In genomic region chr15:103343556-103343955, GRCm38 (mm10) we compare ENCODE assay signal across 31 mouse cellular contexts. TPM values are rescaled to one million over a fixed set of nuclear protein-coding genes. Genes with fewer than 3 reads are reported as not detected.
DNase-seq lines count a peak whose midpoint lies in the region; ATAC-seq and TF ChIP-seq lines count a peak whose summit lies in the region.
"Had no signal": no experiment of that assay in that cellular context is flagged by ENCODE, and none has a peak within 500 bp of the region (broad histone marks: within the 10 kb centered on the region; RNA-seq: fewer than 3 reads in every experiment).

No protein-coding gene starts in this region.

- no peak for TF ChIP-seq POLR2A in heart, adult 2 months (IDR thresholded peaks at IDR 0.05; ENCODE audit: insufficient read depth, low read depth, low read length)
- no peak for TF ChIP-seq POLR2A in lung, adult 2 months (IDR thresholded peaks at IDR 0.05; ENCODE audit: borderline replicate concordance, extremely low read depth, low read depth, low read length)
- TF ChIP-seq POLR2A in thymus, adult 2 months (IDR thresholded peaks at IDR 0.05; ENCODE audit: control insufficient read depth, extremely low read depth, insufficient read depth, low read length, poor library complexity): no peak

- no peak for DNase-seq in heart, adult 2 months
- DNase-seq in heart, postnatal 14 days: no peak
- no peak for DNase-seq in lung, embryonic 14.5 days
- DNase-seq in lung, adult 2 months: no peak
- peak; percentile 36 for DNase-seq in thymus, postnatal 14 days
- no peak for DNase-seq in thymus, adult 2 months
- no peak for DNase-seq in stomach, postnatal 0 days (ENCODE audit: low spot score)
- no peak for DNase-seq in embryo, embryonic 10 days (ENCODE audit: low spot score)
- DNase-seq: adrenal gland, adult 8-10 months; cerebellum, adult 2 months; cerebellum, postnatal 14 days; gastrocnemius, postnatal 14 days; kidney, postnatal 36 days; layer of hippocampus, postnatal 36 days; left cerebral cortex, postnatal 4 days; lung, postnatal 10 days; thymus, postnatal 36 days had no signal

- no peak for ATAC-seq in lung, embryonic 14.5 days (ENCODE audit: insufficient read depth)
- ATAC-seq in stomach, postnatal 0 days (ENCODE audit: low FRiP score, low TSS enrichment): no peak
- ATAC-seq: intestine, postnatal 0 days; midbrain, embryonic 15.5 days had no signal

- H3K36me3 ChIP-seq in heart, adult 2 months (ENCODE audit: control insufficient read depth, insufficient read depth, low read length): peaks cover 8% of the 10 kb centered on the region
- H3K36me3 ChIP-seq in lung, embryonic 14.5 days (ENCODE audit: insufficient read depth): peaks cover 47% of the 10 kb centered on the region
- H3K36me3 ChIP-seq in thymus, adult 2 months (ENCODE audit: control insufficient read depth, insufficient read depth, low read length): peaks cover 4% of the 10 kb centered on the region
- 0 out of 2 replicates have a peak, but pooled peaks cover 5% of the 10 kb centered on the region for H3K36me3 ChIP-seq in stomach, postnatal 0 days (ENCODE audit: control insufficient read depth, insufficient read depth, low read length)
- H3K36me3 ChIP-seq: midbrain, embryonic 15.5 days had no signal

- H3K4me3 ChIP-seq in heart, adult 2 months: no peak overlapping the region
- H3K4me3 ChIP-seq in lung, embryonic 14.5 days (ENCODE audit: low read depth, low read length): no peak overlapping the region
- no peak overlapping the region for H3K4me3 ChIP-seq in lung, adult 2 months (replicated peaks; ENCODE audit: extremely low read depth, low read depth, low read length)
- H3K4me3 ChIP-seq in thymus, adult 2 months (ENCODE audit: control insufficient read depth, insufficient read depth, low read length): no peak overlapping the region
- no peak overlapping the region for H3K4me3 ChIP-seq in stomach, postnatal 0 days (ENCODE audit: low read depth, low read length)
- H3K4me3 ChIP-seq: embryonic facial prominence, embryonic 10.5 days; embryonic facial prominence, embryonic 15.5 days; forebrain, embryonic 12.5 days; kidney, embryonic 15.5 days; liver, embryonic 15.5 days; midbrain, embryonic 15.5 days; myocyte; neural tube, embryonic 12.5 days had no signal

- H3K9me3 ChIP-seq in lung, embryonic 14.5 days (ENCODE audit: low read depth, low read length): no peaks in the 10 kb centered on the region
- H3K9me3 ChIP-seq in stomach, postnatal 0 days (ENCODE audit: control insufficient read depth, low read length): no peaks in the 10 kb centered on the region
- H3K9me3 ChIP-seq: embryonic facial prominence, embryonic 10.5 days; embryonic facial prominence, embryonic 15.5 days; forebrain, embryonic 12.5 days; kidney, embryonic 15.5 days; liver, embryonic 15.5 days; midbrain, embryonic 15.5 days; neural tube, embryonic 12.5 days had no signal

- peaks cover 1% of the 10 kb centered on the region; the same call in 1 of the 2 replicates for H3K4me1 ChIP-seq in heart, adult 2 months (ENCODE audit: control insufficient read depth, insufficient read depth, low read length)
- peaks cover 4% of the 10 kb centered on the region; the same call in 1 of the 2 replicates for H3K4me1 ChIP-seq in lung, embryonic 14.5 days (ENCODE audit: insufficient read depth)
- H3K4me1 ChIP-seq in lung, adult 2 months (ENCODE audit: control insufficient read depth, insufficient read depth, low read length): 0 out of 2 replicates have a peak, but pooled peaks cover 2% of the 10 kb centered on the region
- H3K4me1 ChIP-seq in thymus, adult 2 months (replicated peaks; ENCODE audit: control insufficient read depth, insufficient read depth, low read length): peaks cover 18% of the 10 kb centered on the region
- H3K4me1 ChIP-seq in stomach, postnatal 0 days (replicated peaks; ENCODE audit: control insufficient read depth, insufficient read depth): no peaks in the 10 kb centered on the region

- no peak overlapping the region for H3K9ac ChIP-seq in heart, adult 2 months (ENCODE audit: low read depth, low read length)
- no peak overlapping the region for H3K9ac ChIP-seq in lung, embryonic 14.5 days
- H3K9ac ChIP-seq in stomach, postnatal 0 days (ENCODE audit: low read length): no peak overlapping the region
- H3K9ac ChIP-seq: embryonic facial prominence, embryonic 15.5 days; forebrain, embryonic 12.5 days; hindbrain, embryonic 14.5 days; kidney, embryonic 15.5 days; liver, embryonic 15.5 days; midbrain, embryonic 15.5 days; neural tube, embryonic 12.5 days had no signal

- H3K4me2 ChIP-seq in lung, embryonic 14.5 days: no peak overlapping the region
- no peak overlapping the region for H3K4me2 ChIP-seq in stomach, postnatal 0 days (replicated peaks; ENCODE audit: low read depth)
- H3K4me2 ChIP-seq: embryonic facial prominence, embryonic 15.5 days; forebrain, embryonic 12.5 days; heart, embryonic 11.5 days; hindbrain, embryonic 14.5 days; kidney, embryonic 15.5 days; liver, embryonic 15.5 days; midbrain, embryonic 15.5 days; neural tube, embryonic 12.5 days had no signal

- no peaks in the 10 kb centered on the region for H3K79me2 ChIP-seq in heart, adult 2 months (replicated peaks; ENCODE audit: control insufficient read depth, insufficient read depth, low read length)

- no peak overlapping the region for H3K27ac ChIP-seq in heart, adult 2 months
- H3K27ac ChIP-seq in lung, embryonic 14.5 days (ENCODE audit: low read depth): no peak overlapping the region
- no peak overlapping the region for H3K27ac ChIP-seq in thymus, adult 2 months (ENCODE audit: control insufficient read depth, insufficient read depth, low read length)
- no peak overlapping the region for H3K27ac ChIP-seq in stomach, postnatal 0 days (replicated peaks)
- H3K27ac ChIP-seq: embryonic facial prominence, embryonic 10.5 days; embryonic facial prominence, embryonic 15.5 days; forebrain, embryonic 12.5 days; hindbrain, embryonic 14.5 days; kidney, embryonic 15.5 days; liver, embryonic 15.5 days; macrophage; midbrain, embryonic 15.5 days; neural tube, embryonic 12.5 days had no signal

- intact Hi-C loops in heart, adult 2 months (cut with DNase I): no loop called here
- intact Hi-C loops in heart, postnatal 14 days (cut with DNase I): no loop called here

- peak; percentile 19; the same call in 1 of the 2 replicates for TF ChIP-seq CTCF in heart, adult 2 months (IDR thresholded peaks at IDR 0.05)
- peak; percentile 36; the same call in 1 of the 2 replicates for TF ChIP-seq CTCF in lung, embryonic 14.5 days (IDR thresholded peaks at IDR 0.05; ENCODE audit: low read depth)
- TF ChIP-seq CTCF in lung, adult 2 months (IDR thresholded peaks at IDR 0.05; ENCODE audit: insufficient read depth, low read length): no peak
- no peak for TF ChIP-seq CTCF in thymus, adult 2 months (IDR thresholded peaks at IDR 0.05; ENCODE audit: borderline replicate concordance, control insufficient read depth, extremely low read depth, insufficient read depth, low read length, poor library complexity)
- peak; percentile 25; the same call in 1 of the 2 replicates for TF ChIP-seq CTCF in stomach, postnatal 0 days (IDR thresholded peaks at IDR 0.05; ENCODE audit: low read depth)

- TF ChIP-seq EP300 in heart, adult 2 months (IDR thresholded peaks at IDR 0.05; ENCODE audit: insufficient read depth, low read depth, low read length): no peak
- no peak for TF ChIP-seq EP300 in stomach, postnatal 0 days (optimal IDR thresholded peaks at IDR 0.05)

- no peaks in the 10 kb centered on the region; the same call in 1 of the 2 replicates for H3K27me3 ChIP-seq in heart, adult 2 months (ENCODE audit: control insufficient read depth, insufficient read depth, low read length)
- peaks cover 34% of the 10 kb centered on the region for H3K27me3 ChIP-seq in lung, embryonic 14.5 days (ENCODE audit: insufficient read depth, low read length)
- H3K27me3 ChIP-seq in thymus, adult 2 months (ENCODE audit: control insufficient read depth, insufficient read depth, low read length): no peaks in the 10 kb centered on the region
- no peaks in the 10 kb centered on the region for H3K27me3 ChIP-seq in stomach, postnatal 0 days (ENCODE audit: control insufficient read depth, insufficient read depth, low read length)

RNA-seq across cellular contexts. Expression of gene Zfp385a, which starts 3.7 kb away (rescaled TPM):
- total RNA-seq in heart, adult 2 months (2021): 10 to 100 TPM; 10.1 to 10.4 TPM
- polyA plus RNA-seq in heart, adult 2 months (2012; rRNA removed): 7.3 and 12.0 TPM in 2 replicates
- 10 to 100 TPM; 16.6 to 18.4 TPM for total RNA-seq in heart, postnatal 14 days (2021)
- polyA plus RNA-seq in lung, embryonic 14.5 days (2014; fragmentation: Nextera tagmentation; extraction: Ambion mirVana): 11.8 and 12.0 TPM in 2 replicates
- 9.9 and 11.7 TPM in 2 replicates for polyA plus RNA-seq in lung, adult 2 months (2012; rRNA removed)
- polyA plus RNA-seq in thymus, adult 2 months (2012; rRNA removed): 18.6 and 20.7 TPM in 2 replicates
- 6.0 and 7.4 TPM in 2 replicates for polyA plus RNA-seq in stomach, postnatal 0 days (2015; fragmentation: Nextera tagmentation; extraction: Ambion mirVana)

RNA-seq across cellular contexts. Expression of gene Itga5, which starts 23.0 kb away (rescaled TPM):
- total RNA-seq in heart, adult 2 months (2021): 10 to 100 TPM; 36.4 to 36.7 TPM
- polyA plus RNA-seq in heart, adult 2 months (2012; rRNA removed): 38.6 and 44.6 TPM in 2 replicates
- 10 to 100 TPM; 61.1 to 70.4 TPM for total RNA-seq in heart, postnatal 14 days (2021)
- polyA plus RNA-seq in lung, embryonic 14.5 days (2014; fragmentation: Nextera tagmentation; extraction: Ambion mirVana): 46.7 and 47.7 TPM in 2 replicates
- polyA plus RNA-seq in lung, adult 2 months (2012; rRNA removed): 34.3 and 35.9 TPM in 2 replicates
- polyA plus RNA-seq in thymus, adult 2 months (2012; rRNA removed): 20.2 and 20.7 TPM in 2 replicates
- 28.7 and 36.2 TPM in 2 replicates for polyA plus RNA-seq in stomach, postnatal 0 days (2015; fragmentation: Nextera tagmentation; extraction: Ambion mirVana)

RNA-seq across cellular contexts. Expression of gene Gpr84, which starts 33.1 kb away (rescaled TPM):
- not detected for total RNA-seq in heart, adult 2 months (2021)
- polyA plus RNA-seq in heart, adult 2 months (2012; rRNA removed): 0.06 TPM in 1 of 2 replicates, not detected in the other
- total RNA-seq in heart, postnatal 14 days (2021): not detected
- polyA plus RNA-seq in lung, embryonic 14.5 days (2014; fragmentation: Nextera tagmentation; extraction: Ambion mirVana): 0.61 TPM in 1 of 2 replicates, not detected in the other
- 0.08 and 0.22 TPM in 2 replicates for polyA plus RNA-seq in lung, adult 2 months (2012; rRNA removed)
- polyA plus RNA-seq in thymus, adult 2 months (2012; rRNA removed): 0.28 and 0.45 TPM in 2 replicates
- polyA plus RNA-seq in stomach, postnatal 0 days (2015; fragmentation: Nextera tagmentation; extraction: Ambion mirVana): 0.30 and 0.46 TPM in 2 replicates
- total RNA-seq: adrenal gland, adult 8-10 months; adrenal gland, postnatal 4 days; gastrocnemius, postnatal 14 days had no signal
- polyA plus RNA-seq: heart, embryonic 16.5 days; intestine, postnatal 0 days had no signal

Comparison
In these comparisons a context has a peak if more than half of its experiments do, and no peak if none do; other contexts are left out.
1. CTCF ChIP-seq: peak in heart, adult 2 months (single experiment), lung, embryonic 14.5 days (single experiment) and stomach, postnatal 0 days (single experiment); none in lung, adult 2 months (single experiment) and thymus, adult 2 months (single experiment).